Mouse (Mus musculus) megakaryocyte, embryonic 14.5 days (primary cell): ENCODE results near the gene Il2ra. TPM values are rescaled to one million over a fixed set of nuclear protein-coding genes. Genes with fewer than 3 reads are reported as not detected.

Experiments
- H3K27me3 ChIP-seq: replicated peaks from 2 replicates; pipeline ENCODE3; 2012; ENCODE audit warnings: inconsistent platforms
- H3K36me3 ChIP-seq: replicated peaks from 2 replicates; pipeline ENCODE3; 2012; ENCODE audit warnings: low read length, inconsistent platforms, mixed read lengths
- H3K4me1 ChIP-seq: 2 replicates; pipeline ENCODE4 v1.6.1; 2012; ENCODE audit warnings: inconsistent platforms
- H3K4me3 ChIP-seq: replicated peaks from 2 replicates; pipeline ENCODE3; 2012; ENCODE audit warnings: moderate library complexity, mild to moderate bottlenecking, inconsistent platforms
- H3K9me3 ChIP-seq: 2 replicates; pipeline ENCODE4 v1.6.1; 2012; ENCODE audit warnings: inconsistent platforms
- FLI1 ChIP-seq: IDR thresholded peaks from 2 replicates; pipeline ENCODE4 v1.6.1; 2012; ENCODE audit warnings: low read length, inconsistent platforms, mixed read lengths
- GATA1 ChIP-seq: IDR thresholded peaks from 3 replicates; pipeline ENCODE4 v1.6.1; 2012; ENCODE audit warnings: mixed read lengths, low read length, inconsistent platforms, borderline replicate concordance
- polyA plus RNA-seq: library from polyadenylated mRNA; stranded (reverse); fragments of >175 nt; gene quantifications from 2 replicates; pipeline ENCODE4 v1.2.3, GENCODE M21; 2012; ENCODE audit warnings: low replicate concordance; ENCODE audit not compliant: insufficient read depth

The Il2ra gene
- polyA plus RNA-seq, 1 experiment: not detected

DNA sequence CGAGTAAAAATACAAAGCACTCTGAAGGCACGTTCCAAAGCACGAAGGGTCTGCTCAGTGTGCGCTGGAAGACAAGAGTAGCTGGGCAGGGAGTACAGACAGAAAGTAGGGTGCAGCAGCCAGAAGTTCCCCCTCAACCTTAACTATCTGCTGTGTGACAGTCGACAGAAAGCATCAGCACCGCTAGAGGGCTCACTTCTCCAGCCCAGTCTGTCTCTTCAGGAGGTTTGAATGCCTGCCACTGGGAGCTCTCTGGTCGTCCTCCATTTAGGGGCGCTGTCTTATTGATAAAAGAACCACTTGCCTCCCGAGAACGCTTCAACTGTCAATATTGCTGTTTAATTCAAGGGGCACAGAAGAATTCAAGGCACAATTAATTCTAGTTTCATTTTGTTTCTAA, 21.4 kb downstream of the Il2ra start:
- Histone ChIP-seq H3K27me3 (no peaks in the 10 kb centered on the region), H3K9me3 (peaks cover 3% of the 10 kb centered on the region; the same call in 1 of the 2 replicates), H3K4me1 (peaks cover 36% of the 10 kb centered on the region), H3K36me3 (no peaks in the 10 kb centered on the region), H3K4me3 (peak overlapping the region; percentile 88)
- TF ChIP-seq GATA1: no peak
- no peak for TF ChIP-seq FLI1

DNA sequence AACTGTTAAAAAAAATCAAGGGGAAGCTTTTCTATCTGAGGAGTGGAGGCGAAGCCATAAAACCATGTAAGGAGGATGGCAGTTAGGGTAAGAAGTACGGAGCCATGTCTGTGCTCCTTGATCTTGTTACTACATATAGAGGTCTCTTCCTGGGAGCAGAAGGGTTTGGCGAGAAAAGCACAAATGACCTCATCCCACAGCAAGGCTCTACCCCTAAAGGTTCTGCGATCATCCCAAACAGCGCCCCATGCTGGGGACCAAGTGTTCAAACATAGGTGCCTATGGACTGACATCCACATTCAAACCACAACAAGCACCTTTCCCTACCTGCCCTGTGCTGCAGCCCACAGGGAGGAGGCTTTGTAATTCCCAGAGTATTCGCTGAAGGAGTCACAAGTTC, 21.8 kb downstream of the Il2ra start:
- H3K27me3 ChIP-seq: no peaks in the 10 kb centered on the region
- no peak for TF ChIP-seq FLI1
- TF ChIP-seq GATA1: no peak

DNA sequence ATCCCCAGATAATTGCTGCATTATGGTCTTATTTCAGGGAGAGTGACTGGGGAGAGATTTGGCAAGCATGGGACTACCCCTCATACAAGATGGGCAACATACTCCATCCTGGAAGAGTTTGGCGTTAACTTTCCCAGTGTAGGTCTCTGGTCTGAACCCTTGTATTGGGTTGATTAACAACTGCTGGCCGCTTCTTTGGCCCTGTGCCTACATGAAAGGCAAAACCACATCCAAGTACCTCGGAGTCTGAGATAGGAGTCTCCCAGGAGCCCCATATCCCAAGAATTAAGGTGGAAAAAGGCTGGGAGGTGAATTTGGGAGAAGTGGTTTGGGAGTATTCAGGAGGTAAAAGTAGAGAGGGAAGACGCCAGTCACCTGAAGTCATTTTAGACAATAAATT, 22.2 kb downstream of the Il2ra start:
- H3K27me3 ChIP-seq: no peaks in the 10 kb centered on the region
- H3K9me3 ChIP-seq: peaks cover 3% of the 10 kb centered on the region; the same call in 1 of the 2 replicates
- H3K36me3 ChIP-seq: no peaks in the 10 kb centered on the region
- no peak overlapping the region for H3K4me3 ChIP-seq
- TF ChIP-seq GATA1 (no peak), FLI1 (no peak)
- peaks cover 28% of the 10 kb centered on the region for H3K4me1 ChIP-seq

More for the DNA sequence above, 21.8 kb downstream of the Il2ra start:
- no peaks in the 10 kb centered on the region for H3K36me3 ChIP-seq
- peaks cover 32% of the 10 kb centered on the region for H3K4me1 ChIP-seq
- H3K4me3 ChIP-seq: peak overlapping the region; percentile 88
- peaks cover 3% of the 10 kb centered on the region; the same call in 1 of the 2 replicates for H3K9me3 ChIP-seq

DNA sequence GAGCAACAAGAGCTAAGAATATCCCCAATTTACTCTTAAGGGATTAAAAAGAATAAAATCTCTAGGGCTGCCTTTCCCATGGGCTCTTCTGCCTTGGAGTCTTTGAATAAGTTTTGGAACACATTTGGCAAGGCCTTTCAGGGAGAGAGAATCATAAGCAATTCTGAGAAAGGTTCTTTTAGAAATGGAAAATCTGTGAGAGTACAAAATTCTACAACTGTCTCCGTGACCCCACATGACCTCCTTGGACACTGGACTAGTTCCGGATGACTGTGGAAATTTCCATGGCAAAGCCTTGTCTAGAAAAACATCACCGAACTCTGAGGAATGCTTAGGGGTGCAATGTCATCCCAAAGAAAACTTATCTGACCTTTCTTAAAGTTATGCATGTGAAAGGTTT, 22.7 kb downstream of the Il2ra start:
- no peaks in the 10 kb centered on the region for H3K27me3 ChIP-seq
- TF ChIP-seq GATA1: no peak
- no peak for TF ChIP-seq FLI1
- peaks cover 3% of the 10 kb centered on the region; the same call in 1 of the 2 replicates for H3K9me3 ChIP-seq
- H3K4me1 ChIP-seq: peaks cover 25% of the 10 kb centered on the region
- no peaks in the 10 kb centered on the region for H3K36me3 ChIP-seq
- H3K4me3 ChIP-seq: no peak overlapping the region

DNA sequence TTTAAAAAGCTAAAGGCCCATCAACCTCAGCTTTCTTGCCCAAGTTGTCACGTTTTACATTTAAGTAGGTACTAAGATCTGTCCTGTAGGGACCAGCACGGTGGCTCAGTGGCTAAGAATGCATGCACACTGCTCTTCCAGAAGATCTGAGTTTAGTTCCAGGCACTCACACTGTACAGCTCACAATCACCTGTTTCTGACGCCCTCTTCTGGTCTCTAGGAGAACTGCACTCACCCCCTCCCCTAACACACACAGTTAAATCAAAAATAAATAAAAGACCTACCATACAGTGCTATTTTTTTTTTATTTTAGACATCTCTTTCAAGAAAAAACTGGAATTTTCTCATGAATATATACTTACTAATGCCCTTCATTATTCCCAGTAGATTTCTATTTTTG, 29.5 kb downstream of the Il2ra start:
- TF ChIP-seq GATA1 (no peak), FLI1 (no peak)
- Histone ChIP-seq H3K4me1 (peaks cover 5% of the 10 kb centered on the region), H3K36me3 (no peaks in the 10 kb centered on the region), H3K4me3 (no peak overlapping the region), H3K27me3 (peaks cover 13% of the 10 kb centered on the region), H3K9me3 (peaks cover 12% of the 10 kb centered on the region)

DNA sequence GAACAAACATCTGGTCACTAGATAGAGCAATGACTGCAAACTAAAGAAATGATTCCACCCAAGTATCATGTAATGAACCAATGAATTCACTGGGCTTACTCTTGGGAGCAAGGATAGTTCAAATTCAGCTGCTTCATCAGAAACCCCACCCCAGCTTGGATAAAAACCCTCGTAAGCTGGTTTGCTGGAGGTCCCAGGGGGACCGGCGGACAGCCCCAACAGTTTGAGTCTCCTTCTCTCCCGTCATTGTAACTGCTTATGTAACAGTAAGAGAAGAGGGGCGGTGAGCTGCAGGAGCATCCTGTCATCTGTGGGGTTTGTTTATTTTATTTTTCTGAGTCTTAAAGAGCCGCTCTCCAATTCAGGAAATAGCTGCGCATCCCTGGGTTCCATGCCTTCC, 37.0 kb downstream of the Il2ra start:
- H3K36me3 ChIP-seq: no peaks in the 10 kb centered on the region
- TF ChIP-seq FLI1 (no peak), GATA1 (no peak)
- H3K4me1 ChIP-seq: peaks cover 5% of the 10 kb centered on the region
- peaks cover 12% of the 10 kb centered on the region for H3K9me3 ChIP-seq
- peaks cover 42% of the 10 kb centered on the region for H3K27me3 ChIP-seq
- H3K4me3 ChIP-seq: no peak overlapping the region

DNA sequence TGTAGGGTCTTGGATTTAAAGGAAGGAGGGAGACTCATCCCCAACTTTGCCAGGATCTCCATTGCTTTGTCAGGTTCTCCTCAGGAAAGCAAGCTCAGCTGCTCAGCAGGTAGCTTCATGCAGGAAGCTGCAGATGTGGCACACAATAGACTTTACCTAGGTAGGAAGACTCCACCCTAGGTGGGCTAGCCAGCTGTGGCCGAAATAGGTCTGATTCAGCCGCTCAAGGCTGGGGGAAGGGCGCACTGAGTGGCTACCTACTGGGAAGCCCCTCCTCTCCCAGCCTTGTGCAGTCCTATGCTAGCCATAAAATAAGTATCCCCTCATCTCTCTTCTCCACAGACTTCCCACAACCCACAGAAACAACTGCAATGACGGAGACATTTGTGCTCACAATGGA, 40.1 kb downstream of the Il2ra start:
- Histone ChIP-seq H3K4me1 (no peaks in the 10 kb centered on the region), H3K4me3 (no peak overlapping the region), H3K36me3 (no peaks in the 10 kb centered on the region), H3K9me3 (peaks cover 12% of the 10 kb centered on the region), H3K27me3 (peaks cover 33% of the 10 kb centered on the region)
- TF ChIP-seq FLI1 (no peak), GATA1 (no peak)

DNA sequence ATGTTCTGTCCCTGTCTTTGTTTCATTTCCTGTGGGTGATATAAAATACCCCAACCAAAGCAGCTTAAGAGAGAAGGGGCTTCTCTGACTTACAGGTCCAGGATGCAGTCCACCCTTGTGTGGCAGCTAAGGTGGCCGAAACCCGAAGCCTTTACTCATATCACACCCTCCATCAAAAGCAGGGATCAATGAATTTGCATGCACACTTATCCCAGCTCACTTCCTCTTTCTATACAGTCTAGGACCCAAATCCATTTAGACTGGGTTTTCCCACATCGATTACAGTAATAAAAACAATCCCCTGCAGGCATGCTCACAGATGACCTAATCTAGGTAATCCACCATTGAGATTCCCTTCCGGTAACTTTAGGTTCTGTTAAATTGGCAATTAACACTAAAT, 43.9 kb downstream of the Il2ra start:
- Histone ChIP-seq H3K4me1 (peaks cover 11% of the 10 kb centered on the region), H3K4me3 (no peak overlapping the region), H3K27me3 (peaks cover 20% of the 10 kb centered on the region), H3K36me3 (no peaks in the 10 kb centered on the region), H3K9me3 (peaks cover 4% of the 10 kb centered on the region; the same call in 1 of the 2 replicates)
- TF ChIP-seq GATA1 (no peak), FLI1 (no peak)

DNA sequence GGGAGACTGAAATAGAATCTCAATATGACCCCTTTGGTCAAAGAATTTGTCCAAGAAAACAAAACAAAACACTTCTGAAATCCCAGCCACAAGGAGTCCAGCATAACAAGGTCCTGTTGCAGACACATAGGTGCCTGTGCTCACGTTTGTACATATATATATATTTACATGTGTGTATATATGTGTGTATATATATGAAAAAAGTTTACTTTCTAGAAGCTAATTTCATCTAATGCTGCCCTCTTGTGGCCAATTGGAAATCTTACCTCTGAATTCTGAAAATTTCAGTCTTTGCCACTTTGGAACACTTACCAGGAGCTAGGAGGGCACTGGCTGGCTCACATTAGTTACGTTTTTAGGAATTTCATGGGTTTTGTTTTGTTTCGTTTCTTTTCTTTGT, 44.8 kb downstream of the Il2ra start:
- Histone ChIP-seq H3K36me3 (no peaks in the 10 kb centered on the region), H3K9me3 (no peaks in the 10 kb centered on the region), H3K27me3 (peaks cover 14% of the 10 kb centered on the region), H3K4me1 (peaks cover 14% of the 10 kb centered on the region), H3K4me3 (no peak overlapping the region)
- no peak for TF ChIP-seq GATA1

DNA sequence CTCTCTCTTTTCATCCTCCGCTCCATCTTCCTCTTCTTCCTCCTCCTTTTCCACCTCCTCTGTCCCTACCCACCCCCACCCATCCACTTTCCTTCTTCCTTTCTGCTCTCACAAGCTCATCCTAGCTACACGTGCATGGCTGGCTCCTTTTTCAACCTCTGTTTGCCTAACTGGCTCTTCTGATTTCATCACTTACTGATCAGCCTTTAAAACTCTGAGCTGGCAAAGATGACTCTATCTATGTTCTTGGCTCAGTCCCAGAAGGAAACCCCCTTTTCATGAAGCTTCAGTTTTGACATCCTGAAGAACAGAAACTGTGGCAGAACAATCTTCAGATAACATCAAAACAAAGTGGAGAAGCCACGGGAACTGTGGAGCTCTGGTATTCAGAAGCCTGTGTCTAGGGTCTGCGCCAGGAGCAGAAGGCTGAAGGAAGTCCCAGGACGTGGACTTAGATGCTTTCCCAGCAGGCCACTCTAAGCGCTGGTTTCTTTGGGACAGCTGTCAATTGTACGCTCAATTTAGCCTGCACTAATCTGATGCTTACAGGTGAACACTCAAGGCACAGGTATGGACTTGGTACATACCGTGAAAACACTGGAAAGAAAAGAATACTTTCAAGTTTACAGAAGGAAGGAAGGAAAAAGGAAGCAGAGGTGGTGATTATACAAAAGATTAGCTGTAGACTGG, 47.7 kb downstream of the Il2ra start:
- no peak for TF ChIP-seq GATA1
- no peak for TF ChIP-seq FLI1
- H3K4me3 ChIP-seq: no peak overlapping the region
- peaks cover 8% of the 10 kb centered on the region for H3K27me3 ChIP-seq
- H3K36me3 ChIP-seq: no peaks in the 10 kb centered on the region
- H3K9me3 ChIP-seq: no peaks in the 10 kb centered on the region
- H3K4me1 ChIP-seq: peaks cover 18% of the 10 kb centered on the region

DNA sequence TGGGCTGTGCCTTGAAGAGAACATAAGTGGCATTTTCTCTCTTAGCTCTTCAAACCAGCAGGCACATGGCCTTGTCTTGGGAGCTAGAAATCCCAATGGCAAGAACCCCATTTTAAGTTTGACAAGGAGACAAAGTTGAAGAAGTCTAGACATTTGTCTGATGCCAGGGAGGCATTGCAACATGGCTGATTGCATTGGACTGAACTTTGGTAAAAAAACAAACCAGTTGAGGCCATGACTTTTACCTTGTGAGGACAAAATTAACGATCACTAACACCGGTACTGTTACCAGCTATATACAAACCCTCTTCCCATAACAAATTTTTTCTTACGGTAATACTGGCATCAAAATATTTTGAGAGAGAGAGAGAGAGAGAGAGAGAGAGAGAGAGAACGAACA, 50.7 kb downstream of the Il2ra start:
- peaks cover 6% of the 10 kb centered on the region for H3K27me3 ChIP-seq
- no peak for TF ChIP-seq GATA1
- no peak for TF ChIP-seq FLI1
- peaks cover 24% of the 10 kb centered on the region for H3K4me1 ChIP-seq
- H3K36me3 ChIP-seq: no peaks in the 10 kb centered on the region
- H3K4me3 ChIP-seq: no peak overlapping the region
- H3K9me3 ChIP-seq: no peaks in the 10 kb centered on the region

DNA sequence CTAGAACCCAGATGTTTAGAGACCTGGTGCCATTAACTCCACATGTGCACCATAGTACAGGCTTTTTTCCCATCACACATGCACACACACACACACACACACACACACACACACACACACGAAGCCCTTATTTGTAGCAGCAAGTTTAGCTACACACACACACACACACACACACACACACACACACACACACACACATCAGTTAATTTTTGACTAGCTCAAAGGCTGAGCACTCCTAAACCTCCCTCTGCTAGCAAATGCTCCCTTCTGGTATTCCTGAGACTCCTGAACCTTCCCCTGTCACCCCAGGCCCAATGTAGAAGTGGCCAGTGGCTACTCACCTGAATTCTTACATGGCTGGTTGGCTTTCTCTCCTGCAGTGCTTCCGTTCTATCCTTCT, 51.5 kb downstream of the Il2ra start:
- TF ChIP-seq FLI1: no peak
- TF ChIP-seq GATA1: no peak
- Histone ChIP-seq H3K4me1 (peaks cover 22% of the 10 kb centered on the region), H3K36me3 (no peaks in the 10 kb centered on the region), H3K9me3 (no peaks in the 10 kb centered on the region), H3K27me3 (peaks cover 6% of the 10 kb centered on the region), H3K4me3 (no peak overlapping the region)
